Mouse (Mus musculus) olfactory bulb, adult 2 months (tissue): Measurements from ENCODE around the gene Tmem132b.

Experiments
- CTCF ChIP-seq: fragments of 200-500 bp; IDR thresholded peaks from 2 replicates; pipeline ENCODE4 v1.5.1; 2012; ENCODE audit warnings: low read depth, mild to moderate bottlenecking, low read length, moderate library complexity; ENCODE audit not compliant: insufficient read depth
- POLR2A ChIP-seq: fragments of 200-500 bp; IDR thresholded peaks from 2 replicates; pipeline ENCODE4 v1.6.1; 2012; ENCODE audit warnings: mild to moderate bottlenecking, low read depth, low read length, moderate library complexity; ENCODE audit not compliant: insufficient read depth

DNA sequence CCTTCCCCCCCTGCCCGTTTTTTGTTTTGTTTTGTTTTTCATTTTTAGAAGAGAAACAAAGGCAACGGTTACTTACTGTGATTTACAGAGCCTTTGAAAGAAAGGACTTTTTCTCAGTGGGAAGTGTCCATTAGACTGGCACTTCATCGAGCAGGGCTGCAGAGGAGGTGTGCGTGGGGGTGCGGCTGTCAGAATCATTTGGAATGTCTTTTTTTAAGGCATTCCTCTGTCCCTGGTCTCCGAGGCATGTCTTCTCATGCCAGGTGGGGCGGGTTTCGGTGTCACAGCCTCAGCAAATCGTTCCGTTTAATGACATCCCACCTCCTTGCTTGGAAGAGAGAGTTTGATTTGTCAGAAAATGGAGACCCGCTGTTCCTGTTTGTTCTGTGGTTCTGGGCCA is 26.9 kb upstream of the Tmem132b start:
- TF ChIP-seq CTCF = no peak
- TF ChIP-seq POLR2A = no peak
